Mouse (Mus musculus): ENCODE data around the gene Myt1l.

DNA sequence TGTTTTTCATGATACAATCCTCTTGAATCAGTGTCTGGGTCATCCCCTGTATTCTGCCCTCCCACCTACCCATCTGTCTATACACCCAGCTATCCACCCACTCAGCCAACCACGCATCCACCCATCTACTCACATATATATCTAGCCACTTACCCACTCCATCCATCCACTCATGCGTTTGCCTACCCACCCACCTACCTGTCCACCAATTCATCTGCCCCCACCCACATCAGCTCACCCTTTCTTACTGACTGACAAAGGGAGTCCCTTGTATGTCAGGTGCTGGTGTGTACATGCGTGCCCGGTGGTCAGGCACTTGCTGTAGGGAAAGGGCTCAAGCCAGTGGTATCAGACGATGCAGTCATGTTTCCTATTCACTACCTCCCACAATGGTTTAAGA lies 423.3 kb downstream of the Myt1l start:
- TF ChIP-seq CTCF (IDR thresholded peaks at IDR 0.05; ENCODE audit: control insufficient read depth, insufficient read depth, low read length) (no peak), POLR2A (IDR thresholded peaks at IDR 0.05; ENCODE audit: borderline replicate concordance, control insufficient read depth, low read depth, low read length) (no peak)
